Mouse (Mus musculus): ENCODE data around the gene Brd4.
"Not testable (repeated sequence)": the region's sequence is repeated elsewhere in the genome, so short reads cannot be mapped to it uniquely, and the experiment has no call there.

Brd4 gene

GRCm38 (mm10) chr17:32229256-32229655, 55.3 kb downstream of the Brd4 start:
- no peak for DNase-seq (ENCODE audit: low read depth)

GRCm38 (mm10) chr17:32220873-32221272, 63.6 kb downstream of the Brd4 start:
- DNase-seq (ENCODE audit: low read depth) = no peak

- peak; percentile 41 for DNase-seq (ENCODE audit: low read depth)
Measured at GRCm38 (mm10) chr17:32215587-32215986, 68.9 kb downstream of the Brd4 start.

- not testable (repeated sequence) for DNase-seq (ENCODE audit: low read depth)
Measured at GRCm38 (mm10) chr17:32211554-32211953, 73.0 kb downstream of the Brd4 start.

- peak; percentile 52 for DNase-seq (ENCODE audit: low read depth)
Measured at GRCm38 (mm10) chr17:32209752-32210151, 74.8 kb downstream of the Brd4 start.

GRCm38 (mm10) chr17:32209144-32209543, 75.4 kb downstream of the Brd4 start:
- DNase-seq (ENCODE audit: low read depth) = no peak

- DNase-seq (ENCODE audit: low read depth) = no peak
Measured at GRCm38 (mm10) chr17:32207586-32208245, 76.8 kb downstream of the Brd4 start.

- no peak for DNase-seq (ENCODE audit: low read depth)
Measured at GRCm38 (mm10) chr17:32205345-32205744, 79.2 kb downstream of the Brd4 start.

GRCm38 (mm10) chr17:32202972-32203371, 81.5 kb downstream of the Brd4 start:
- no peak for DNase-seq (ENCODE audit: low read depth)

- no peak for DNase-seq (ENCODE audit: low read depth)
Measured at GRCm38 (mm10) chr17:32201086-32201485, 83.4 kb downstream of the Brd4 start.

GRCm38 (mm10) chr17:32199796-32200195, 84.7 kb downstream of the Brd4 start:
- DNase-seq (ENCODE audit: low read depth) = no peak

- no peak for DNase-seq (ENCODE audit: low read depth)
Measured at GRCm38 (mm10) chr17:32197156-32197555, 87.4 kb downstream of the Brd4 start.

GRCm38 (mm10) chr17:32195725-32196124, 88.8 kb downstream of the Brd4 start:
- DNase-seq (ENCODE audit: low read depth) = no peak

- no peak for DNase-seq (ENCODE audit: low read depth)
Measured at GRCm38 (mm10) chr17:32193010-32193409, 91.5 kb downstream of the Brd4 start.

GRCm38 (mm10) chr17:32189850-32190249, 94.7 kb downstream of the Brd4 start:
- DNase-seq (ENCODE audit: low read depth) = peak; percentile 46

GRCm38 (mm10) chr17:32188863-32189636, 95.5 kb downstream of the Brd4 start, which contains the start of gene Ephx3:
Gene Ephx3 (minus strand): TSS chr17:32189549.
- DNase-seq (ENCODE audit: low read depth) = peak; percentile 35

- no peak for DNase-seq (ENCODE audit: low read depth)
Measured at GRCm38 (mm10) chr17:32183017-32183416, 101.5 kb downstream of the Brd4 start.

GRCm38 (mm10) chr17:32179621-32180491, 104.7 kb downstream of the Brd4 start:
- DNase-seq (ENCODE audit: low read depth) = no peak

GRCm38 (mm10) chr17:32176919-32177318, 107.6 kb downstream of the Brd4 start:
- DNase-seq (ENCODE audit: low read depth) = no peak

- no peak for DNase-seq (ENCODE audit: low read depth)
Measured at GRCm38 (mm10) chr17:32173166-32173565, 111.4 kb downstream of the Brd4 start.

- DNase-seq (ENCODE audit: low read depth) = no peak
Measured at GRCm38 (mm10) chr17:32172485-32172884, 112.0 kb downstream of the Brd4 start.

- DNase-seq (ENCODE audit: low read depth) = no peak
Measured at GRCm38 (mm10) chr17:32169518-32170225, 114.8 kb downstream of the Brd4 start.

All from naive thymus-derived CD4-positive, alpha-beta T cell, adult 2 months (primary cell).